Mouse (Mus musculus) cortical plate, adult 2 months (tissue): ENCODE data around the gene Nmu. TPM values are rescaled to one million over a fixed set of nuclear protein-coding genes. Genes with fewer than 3 reads are reported as not detected.

Source experiments
- H3K27ac ChIP-seq: fragments of 200-500 bp; 2 replicates; pipeline ENCODE4 v1.5.1; 2012; ENCODE audit warnings: low read length, control low read depth, inconsistent platforms; ENCODE audit not compliant: insufficient read depth
- H3K4me1 ChIP-seq: fragments of 200-500 bp; 2 replicates; pipeline ENCODE4 v1.6.1; 2011; ENCODE audit warnings: low read length; ENCODE audit not compliant: control insufficient read depth, insufficient read depth
- H3K4me3 ChIP-seq: fragments of 200-500 bp; 2 replicates; pipeline ENCODE4 v1.5.1; 2011; ENCODE audit warnings: mild to moderate bottlenecking, low read length, control low read depth; ENCODE audit not compliant: insufficient read depth
- CTCF ChIP-seq: fragments of 200-500 bp; IDR thresholded peaks from 2 replicates; pipeline ENCODE4 v1.5.1; 2011; ENCODE audit warnings: mild to moderate bottlenecking, control low read depth, low read length; ENCODE audit not compliant: insufficient read depth; ENCODE audit errors: extremely low read depth
- POLR2A ChIP-seq: fragments of 200-500 bp; IDR thresholded peaks from 2 replicates; pipeline ENCODE4 v1.6.1; 2011; ENCODE audit warnings: mild to moderate bottlenecking, low read length, control low read depth; ENCODE audit not compliant: insufficient read depth; ENCODE audit errors: extremely low read depth
- polyA plus RNA-seq: library from polyadenylated mRNA; depleted of rRNA; stranded (reverse); fragments of >200 nt; gene quantifications from 2 replicates; pipeline ENCODE4 v1.2.3, GENCODE M21; 2012; rRNA removed

Nmu gene
- not detected in 2 replicates for polyA plus RNA-seq

DNA sequence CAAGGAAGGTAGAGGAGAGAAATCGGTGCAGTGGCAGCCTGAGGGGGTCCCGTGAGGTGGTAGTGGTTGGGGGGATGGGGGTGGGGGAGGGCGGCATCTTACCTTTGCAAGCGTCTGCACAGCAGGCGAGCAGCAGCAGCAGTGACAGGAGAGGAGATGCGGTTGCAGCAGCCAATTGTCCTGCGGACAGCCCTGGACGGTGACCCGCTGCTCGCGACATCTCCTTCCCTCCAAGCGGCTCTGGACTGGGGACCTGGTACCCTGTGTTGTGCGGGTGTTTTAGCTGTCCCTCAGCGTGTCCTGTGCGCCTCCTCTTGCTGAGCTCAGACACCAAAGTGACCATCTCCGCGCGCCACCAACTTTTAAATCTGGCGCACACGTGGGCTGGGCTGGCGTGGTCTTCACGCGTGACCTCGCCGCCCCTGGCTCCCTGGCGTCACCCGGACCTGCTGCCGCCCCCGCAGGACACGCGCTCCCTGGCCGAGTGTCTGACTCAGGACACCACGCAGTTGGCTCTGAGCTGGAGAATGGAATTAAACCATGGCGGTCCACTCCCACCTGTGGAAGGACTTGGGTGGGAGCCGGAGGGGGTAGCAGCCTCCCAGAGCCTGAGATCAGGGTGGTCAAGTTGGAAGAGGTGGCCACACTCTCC, at the start of gene Nmu:
TSS of gene Nmu (minus strand) at position 336 of the 652 bp plus-strand sequence.
- no peak within 1 kb of the TSS for H3K4me3 ChIP-seq
- TF ChIP-seq POLR2A: no peak
- TF ChIP-seq CTCF: no peak
- H3K4me1 ChIP-seq: no peaks in the 10 kb centered on the region
- no peak within 1 kb of the TSS for H3K27ac ChIP-seq

DNA sequence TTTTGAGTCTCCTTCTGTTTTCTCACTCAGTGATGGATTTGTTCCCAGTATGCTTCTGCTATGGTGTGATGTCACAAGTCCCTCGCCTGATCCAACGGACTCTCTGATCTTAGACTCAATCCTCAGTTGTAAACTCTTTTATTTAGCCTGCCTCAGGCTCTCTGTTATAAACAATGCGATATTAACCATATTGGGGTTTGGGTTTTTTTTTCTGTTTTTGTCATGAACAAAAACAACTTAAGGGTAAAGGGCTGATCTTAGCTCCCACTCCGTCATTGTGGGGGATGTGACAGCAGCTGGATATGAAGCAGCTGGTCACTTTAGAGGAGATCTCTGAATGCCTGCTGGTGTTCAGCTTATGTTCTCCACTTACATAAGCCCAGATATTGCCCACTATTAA, 48.1 kb upstream of the Nmu start:
- Histone ChIP-seq H3K27ac (no peak overlapping the region), H3K4me1 (no peaks in the 10 kb centered on the region), H3K4me3 (no peak overlapping the region)
- TF ChIP-seq CTCF: no peak
- TF ChIP-seq POLR2A: no peak

DNA sequence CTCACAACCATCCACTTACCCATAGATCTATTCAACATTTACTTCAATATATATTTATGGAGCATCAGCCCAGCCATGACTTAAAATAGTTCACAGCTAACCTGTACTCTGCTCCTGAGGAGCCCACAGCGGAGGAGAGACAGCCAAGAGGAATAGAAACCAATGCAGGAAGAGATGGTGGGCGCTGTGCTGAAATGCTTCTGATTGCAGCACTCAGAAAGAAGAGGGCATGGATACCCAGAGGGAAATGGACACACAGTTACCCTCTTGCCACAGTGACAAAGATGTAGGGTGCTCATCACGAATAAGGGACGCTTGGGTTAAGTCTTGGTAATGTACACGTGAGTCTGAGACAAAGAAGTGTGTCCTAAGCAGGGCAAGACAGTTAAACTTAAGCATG, 30.8 kb upstream of the Nmu start:
- H3K4me3 ChIP-seq: no peak overlapping the region
- no peaks in the 10 kb centered on the region for H3K4me1 ChIP-seq
- no peak for TF ChIP-seq POLR2A
- no peak for TF ChIP-seq CTCF
- H3K27ac ChIP-seq: no peak overlapping the region

DNA sequence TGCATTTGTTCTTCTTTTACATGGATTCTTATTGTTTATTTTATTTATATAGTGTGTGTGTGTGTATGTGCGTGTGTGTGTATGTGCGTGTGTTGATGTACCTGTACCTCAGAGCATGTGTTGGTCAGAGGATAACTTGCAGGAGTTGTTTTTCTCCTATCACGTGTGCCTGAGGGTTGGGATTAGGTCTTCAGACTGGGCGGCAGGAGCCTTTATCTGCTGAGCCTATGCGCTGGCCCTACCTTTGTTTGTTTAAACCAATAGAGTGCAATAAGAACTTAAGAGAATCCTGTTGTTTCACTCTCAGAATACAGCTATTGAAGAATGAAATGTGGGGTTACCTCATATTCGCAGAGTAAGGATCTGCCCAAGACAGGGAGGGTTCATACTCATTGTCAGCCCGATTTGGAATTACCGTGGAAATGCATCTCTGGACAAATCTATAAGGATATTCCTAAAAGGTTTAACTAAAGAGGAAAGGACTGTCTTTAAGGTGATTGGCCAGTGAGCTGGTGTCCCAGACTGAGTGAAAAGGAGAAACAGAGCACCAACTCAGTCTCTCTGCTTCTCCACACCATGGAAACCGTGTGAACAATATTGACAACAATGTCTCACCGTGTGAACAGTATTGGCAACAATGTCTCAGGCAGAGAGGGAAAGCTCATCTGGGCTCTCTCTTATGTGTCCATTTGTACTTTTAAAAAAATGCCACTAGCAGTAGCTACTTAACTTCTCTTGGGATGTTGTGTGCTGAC, 25.6 kb upstream of the Nmu start:
- H3K27ac ChIP-seq: no peak overlapping the region
- no peak overlapping the region for H3K4me3 ChIP-seq
- TF ChIP-seq CTCF (no peak), POLR2A (no peak)
- no peaks in the 10 kb centered on the region for H3K4me1 ChIP-seq

DNA sequence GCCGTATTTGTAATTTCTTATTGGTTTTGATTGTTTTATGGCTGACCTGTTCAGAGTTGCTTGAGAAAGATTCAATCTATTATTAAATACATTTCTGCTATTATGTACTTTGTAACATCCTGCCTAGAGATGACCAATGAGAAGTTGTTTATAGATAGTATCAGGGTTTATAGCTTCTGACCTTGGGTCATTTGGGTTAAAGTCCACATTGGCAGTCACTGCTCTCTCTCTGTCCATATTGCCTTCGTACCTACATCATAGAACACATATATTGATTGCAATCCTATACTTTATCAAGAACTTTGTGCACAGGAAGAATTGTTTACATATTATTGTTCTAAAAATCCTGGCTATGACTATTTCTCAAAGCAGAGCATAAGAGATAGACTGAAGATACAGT, 24.9 kb upstream of the Nmu start:
- no peak overlapping the region for H3K27ac ChIP-seq
- TF ChIP-seq POLR2A (no peak), CTCF (no peak)
- H3K4me3 ChIP-seq: no peak overlapping the region
- H3K4me1 ChIP-seq: no peaks in the 10 kb centered on the region

DNA sequence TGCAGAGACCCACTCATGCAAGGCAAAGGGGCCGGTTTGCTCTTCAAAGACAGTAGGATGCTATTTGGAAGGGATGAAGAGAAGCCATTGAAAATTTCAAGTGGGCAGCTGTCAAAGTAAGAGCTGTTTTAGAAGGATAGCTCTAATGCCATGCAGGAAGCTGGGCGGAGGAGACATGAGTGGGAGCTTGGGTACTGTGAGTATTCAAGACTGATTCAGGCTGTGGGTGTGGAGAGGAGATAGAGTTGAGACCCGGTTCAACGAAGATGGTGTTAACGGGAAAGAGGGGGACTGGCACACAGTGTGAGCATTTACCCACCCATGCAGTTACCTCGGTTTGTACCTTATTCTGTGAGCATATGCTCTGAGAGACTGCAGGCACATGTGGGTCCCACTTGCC, 20.1 kb upstream of the Nmu start:
- TF ChIP-seq POLR2A (no peak), CTCF (no peak)
- H3K27ac ChIP-seq: no peak overlapping the region
- H3K4me3 ChIP-seq: no peak overlapping the region
- no peaks in the 10 kb centered on the region for H3K4me1 ChIP-seq

DNA sequence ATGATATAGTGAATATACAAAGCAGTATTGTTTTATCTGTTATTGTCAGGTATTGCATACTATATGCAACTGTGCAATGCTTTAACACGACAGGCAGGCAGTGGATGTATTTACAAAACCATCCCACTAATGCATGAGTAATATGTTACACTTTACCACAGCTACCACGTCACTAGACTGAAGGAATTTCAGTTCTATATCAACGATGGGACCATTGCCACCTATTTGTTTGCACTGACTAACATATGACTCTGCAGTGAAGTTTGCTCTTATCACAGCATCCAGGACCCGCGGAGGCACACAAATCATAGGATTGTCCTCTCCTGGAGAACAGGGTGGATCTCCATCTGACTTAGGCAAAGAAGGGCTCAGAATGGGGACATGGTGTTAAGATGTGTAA, 18.2 kb upstream of the Nmu start:
- Histone ChIP-seq H3K4me3 (no peak overlapping the region), H3K4me1 (no peaks in the 10 kb centered on the region), H3K27ac (no peak overlapping the region)
- TF ChIP-seq CTCF (no peak), POLR2A (no peak)

DNA sequence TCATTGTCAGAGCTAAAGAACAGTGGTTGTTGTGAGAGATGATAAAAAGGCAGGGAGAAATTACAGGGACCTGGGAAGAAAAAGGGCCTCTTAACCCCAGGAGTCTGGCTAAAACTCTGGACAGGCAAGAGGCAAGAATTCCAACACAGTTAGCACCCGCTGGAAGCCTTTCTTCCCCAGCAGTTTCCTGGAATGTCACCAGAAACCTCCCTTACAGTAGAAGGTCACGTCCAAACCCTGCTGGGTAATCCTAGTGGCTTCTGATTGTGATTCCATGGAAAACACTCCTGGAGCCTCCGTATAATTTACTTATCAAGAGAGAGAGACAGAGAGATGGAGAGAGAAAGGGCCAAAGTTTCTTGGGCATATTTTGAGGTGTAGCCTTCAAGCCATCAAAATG, 15.6 kb upstream of the Nmu start:
- no peak for TF ChIP-seq CTCF
- TF ChIP-seq POLR2A: no peak
- Histone ChIP-seq H3K27ac (no peak overlapping the region), H3K4me1 (no peaks in the 10 kb centered on the region), H3K4me3 (no peak overlapping the region)

GRCm38 (mm10) chr5:76369215-76369840, 5.7 kb upstream of the Nmu start:
- Histone ChIP-seq H3K4me1 (no peaks in the 10 kb centered on the region), H3K27ac (no peak overlapping the region), H3K4me3 (no peak overlapping the region)
- TF ChIP-seq CTCF (no peak), POLR2A (no peak)
